Mouse (Mus musculus): ENCODE results near the gene Nckap5l. TPM values are rescaled to one million over a fixed set of nuclear protein-coding genes. Genes with fewer than 3 reads are reported as not detected.

Nckap5l gene
- polyA plus RNA-seq, 1 experiment from 2014 or later, result 0.92 TPM

- no peak overlapping the region for H3K4me3 ChIP-seq (ENCODE audit: low read depth, low read length)
- H3K9me3 ChIP-seq (replicated peaks; ENCODE audit: control insufficient read depth, low read length), result no peaks in the 10 kb centered on the region
- no peak for ATAC-seq (ENCODE audit: low read depth)
- no peak overlapping the region for H3K9ac ChIP-seq (ENCODE audit: low read depth, low read length)
- H3K27me3 ChIP-seq (ENCODE audit: control insufficient read depth, insufficient read depth, low read depth, low read length), result no peaks in the 10 kb centered on the region
- peaks cover 58% of the 10 kb centered on the region for H3K4me1 ChIP-seq (ENCODE audit: control insufficient read depth, low read depth, low read length)
- 72% methylated on average over 15 of the region's 15 CpGs for WGBS (ENCODE audit: insufficient replicate concordance)
- H3K4me2 ChIP-seq (ENCODE audit: low read depth, low read length), result peak overlapping the region; percentile 4; the same call in 1 of the 2 replicates
- H3K27ac ChIP-seq (ENCODE audit: low read length), result no peak overlapping the region
- peaks cover 17% of the 10 kb centered on the region for H3K36me3 ChIP-seq (ENCODE audit: control insufficient read depth, insufficient read depth)
These were observed 57.9 kb downstream of the Nckap5l start for GRCm38 (mm10) chr15:99399503-99400245.

GRCm38 (mm10) chr15:99397622-99398021 is 59.9 kb downstream of the Nckap5l start:
- no peak overlapping the region for H3K9ac ChIP-seq (ENCODE audit: low read depth, low read length)
- peaks cover 56% of the 10 kb centered on the region for H3K4me1 ChIP-seq (ENCODE audit: control insufficient read depth, low read depth, low read length)
- WGBS (ENCODE audit: insufficient replicate concordance), result 91% methylated on average over 2 of the region's 2 CpGs
- peaks cover 8% of the 10 kb centered on the region for H3K36me3 ChIP-seq (ENCODE audit: control insufficient read depth, insufficient read depth)
- ATAC-seq (ENCODE audit: low read depth), result no peak
- no peaks in the 10 kb centered on the region for H3K27me3 ChIP-seq (ENCODE audit: control insufficient read depth, insufficient read depth, low read depth, low read length)
- H3K4me3 ChIP-seq (ENCODE audit: low read depth, low read length), result no peak overlapping the region
- no peak overlapping the region for H3K27ac ChIP-seq (ENCODE audit: low read length)
- no peaks in the 10 kb centered on the region for H3K9me3 ChIP-seq (replicated peaks; ENCODE audit: control insufficient read depth, low read length)
- H3K4me2 ChIP-seq (ENCODE audit: low read depth, low read length), result no peak overlapping the region

GRCm38 (mm10) chr15:99396875-99397274 is 60.7 kb downstream of the Nckap5l start:
- Histone ChIP-seq H3K27ac (ENCODE audit: low read length) (no peak overlapping the region), H3K4me1 (ENCODE audit: control insufficient read depth, low read depth, low read length) (peaks cover 59% of the 10 kb centered on the region), H3K27me3 (ENCODE audit: control insufficient read depth, insufficient read depth, low read depth, low read length) (no peaks in the 10 kb centered on the region), H3K9ac (ENCODE audit: low read depth, low read length) (no peak overlapping the region), H3K9me3 (replicated peaks; ENCODE audit: control insufficient read depth, low read length) (no peaks in the 10 kb centered on the region), H3K4me3 (ENCODE audit: low read depth, low read length) (peak overlapping the region; percentile 13; the same call in 1 of the 2 replicates), H3K36me3 (ENCODE audit: control insufficient read depth, insufficient read depth) (peaks cover 2% of the 10 kb centered on the region), H3K4me2 (ENCODE audit: low read depth, low read length) (peak overlapping the region; percentile 74)
- ATAC-seq (ENCODE audit: low read depth), result no peak
- 43% methylated on average over 4 of the region's 4 CpGs for WGBS (ENCODE audit: insufficient replicate concordance)

- Histone ChIP-seq H3K9me3 (replicated peaks; ENCODE audit: control insufficient read depth, low read length) (no peaks in the 10 kb centered on the region), H3K4me2 (ENCODE audit: low read depth, low read length) (peak overlapping the region; percentile 74), H3K4me1 (ENCODE audit: control insufficient read depth, low read depth, low read length) (peaks cover 59% of the 10 kb centered on the region), H3K27ac (ENCODE audit: low read length) (no peak overlapping the region), H3K36me3 (ENCODE audit: control insufficient read depth, insufficient read depth) (peaks cover 2% of the 10 kb centered on the region), H3K27me3 (ENCODE audit: control insufficient read depth, insufficient read depth, low read depth, low read length) (no peaks in the 10 kb centered on the region), H3K9ac (ENCODE audit: low read depth, low read length) (no peak overlapping the region), H3K4me3 (ENCODE audit: low read depth, low read length) (0 out of 2 replicates have a peak overlapping the region, but pooled peaks have one; percentile 55)
- 0% methylated on average over 1 of the region's 1 CpGs for WGBS (ENCODE audit: insufficient replicate concordance)
- no peak for ATAC-seq (ENCODE audit: low read depth)
These were observed 61.1 kb downstream of the Nckap5l start for GRCm38 (mm10) chr15:99396462-99396861.

- WGBS (ENCODE audit: insufficient replicate concordance), result 3% methylated on average over 24 of the region's 24 CpGs
- peak overlapping the region; percentile 93 for H3K9ac ChIP-seq (ENCODE audit: low read depth, low read length)
- H3K27me3 ChIP-seq (ENCODE audit: control insufficient read depth, insufficient read depth, low read depth, low read length), result no peaks in the 10 kb centered on the region
- peak overlapping the region; percentile 99 for H3K27ac ChIP-seq (ENCODE audit: low read length)
- H3K4me1 ChIP-seq (ENCODE audit: control insufficient read depth, low read depth, low read length), result peaks cover 39% of the 10 kb centered on the region
- H3K9me3 ChIP-seq (replicated peaks; ENCODE audit: control insufficient read depth, low read length), result no peaks in the 10 kb centered on the region
- peak overlapping the region; percentile 91 for H3K4me3 ChIP-seq (ENCODE audit: low read depth, low read length)
- H3K36me3 ChIP-seq (ENCODE audit: control insufficient read depth, insufficient read depth), result no peaks in the 10 kb centered on the region
- peak; percentile 48 for ATAC-seq (ENCODE audit: low read depth)
- peak overlapping the region; percentile 74 for H3K4me2 ChIP-seq (ENCODE audit: low read depth, low read length)
These were observed 63.9 kb downstream of the Nckap5l start for GRCm38 (mm10) chr15:99393386-99394252.

GRCm38 (mm10) chr15:99392486-99393385 is 64.8 kb downstream of the Nckap5l start, which contains the start of gene Tmbim6:
Gene Tmbim6 (plus strand): TSS chr15:99392882.
- peak within 1 kb of the TSS; percentile 91 for H3K4me3 ChIP-seq (ENCODE audit: low read depth, low read length)
- peak within 1 kb of the TSS; percentile 99 for H3K27ac ChIP-seq (ENCODE audit: low read length)
- no peaks in the 10 kb centered on the region for H3K9me3 ChIP-seq (replicated peaks; ENCODE audit: control insufficient read depth, low read length)
- H3K4me2 ChIP-seq (ENCODE audit: low read depth, low read length), result peak within 1 kb of the TSS; percentile 74
- H3K27me3 ChIP-seq (ENCODE audit: control insufficient read depth, insufficient read depth, low read depth, low read length), result no peaks in the 10 kb centered on the region
- WGBS (ENCODE audit: insufficient replicate concordance), result under 1% methylated on average over 50 of the region's 51 CpGs
- peaks cover 35% of the 10 kb centered on the region for H3K4me1 ChIP-seq (ENCODE audit: control insufficient read depth, low read depth, low read length)
- H3K9ac ChIP-seq (ENCODE audit: low read depth, low read length), result peak within 1 kb of the TSS; percentile 93
- H3K36me3 ChIP-seq (ENCODE audit: control insufficient read depth, insufficient read depth), result no peaks in the 10 kb centered on the region
- peak; percentile 96 for ATAC-seq (ENCODE audit: low read depth)

GRCm38 (mm10) chr15:99391975-99392374 is 65.6 kb downstream of the Nckap5l start:
- no peaks in the 10 kb centered on the region for H3K36me3 ChIP-seq (ENCODE audit: control insufficient read depth, insufficient read depth)
- peak overlapping the region; percentile 74 for H3K4me2 ChIP-seq (ENCODE audit: low read depth, low read length)
- ATAC-seq (ENCODE audit: low read depth), result no peak
- 63% methylated on average over 6 of the region's 6 CpGs for WGBS (ENCODE audit: insufficient replicate concordance)
- no peak overlapping the region; the same call in 1 of the 2 replicates for H3K9ac ChIP-seq (ENCODE audit: low read depth, low read length)
- H3K27ac ChIP-seq (ENCODE audit: low read length), result peak overlapping the region; percentile 59; the same call in 1 of the 2 replicates
- H3K27me3 ChIP-seq (ENCODE audit: control insufficient read depth, insufficient read depth, low read depth, low read length), result no peaks in the 10 kb centered on the region
- H3K4me1 ChIP-seq (ENCODE audit: control insufficient read depth, low read depth, low read length), result peaks cover 37% of the 10 kb centered on the region
- H3K4me3 ChIP-seq (ENCODE audit: low read depth, low read length), result peak overlapping the region; percentile 91
- H3K9me3 ChIP-seq (replicated peaks; ENCODE audit: control insufficient read depth, low read length), result no peaks in the 10 kb centered on the region
